Mouse (Mus musculus) mesoderm, embryonic 11.5 days (tissue): ENCODE results near the gene Gm6169.
A peak's percentile ranks its signal among the peaks of the same experiment; 100 is the strongest.
"Not testable (repeated sequence)": the region's sequence is repeated elsewhere in the genome, so short reads cannot be mapped to it uniquely, and the experiment has no call there.

Experiments
- DNase-seq: peaks from one replicate; pipeline ENCODE4 v3.0.0-alpha.2; 2012; ENCODE audit warnings: low read depth, low spot score

The Gm6169 gene

GRCm38 (mm10) chr13:97070931-97071625 is 28.0 kb downstream of the Gm6169 start:
- peak; percentile 45 for DNase-seq

- DNase-seq, result no peak
Measured at GRCm38 (mm10) chr13:97068151-97068550, 30.9 kb downstream of the Gm6169 start.

DNA sequence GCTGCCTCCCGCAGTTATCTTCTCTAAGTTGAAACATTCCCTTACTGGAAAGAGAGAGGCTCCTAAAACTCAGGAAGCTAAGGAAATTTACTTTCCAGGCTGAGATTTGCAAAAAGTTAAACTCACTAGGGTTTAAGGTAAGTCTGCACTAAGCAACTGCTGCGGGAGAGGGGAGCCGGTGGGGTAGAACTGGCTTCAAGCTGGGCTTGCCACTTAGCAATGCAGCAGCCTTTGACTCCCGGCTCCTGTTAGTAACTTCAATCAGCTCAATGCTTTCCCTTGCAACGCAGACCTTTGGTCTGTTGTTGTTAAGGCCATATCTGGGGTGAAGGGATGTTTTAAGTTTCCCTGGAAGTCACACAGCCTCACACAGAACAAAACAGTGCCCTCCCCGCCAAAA is 31.3 kb downstream of the Gm6169 start:
- no peak for DNase-seq

DNA sequence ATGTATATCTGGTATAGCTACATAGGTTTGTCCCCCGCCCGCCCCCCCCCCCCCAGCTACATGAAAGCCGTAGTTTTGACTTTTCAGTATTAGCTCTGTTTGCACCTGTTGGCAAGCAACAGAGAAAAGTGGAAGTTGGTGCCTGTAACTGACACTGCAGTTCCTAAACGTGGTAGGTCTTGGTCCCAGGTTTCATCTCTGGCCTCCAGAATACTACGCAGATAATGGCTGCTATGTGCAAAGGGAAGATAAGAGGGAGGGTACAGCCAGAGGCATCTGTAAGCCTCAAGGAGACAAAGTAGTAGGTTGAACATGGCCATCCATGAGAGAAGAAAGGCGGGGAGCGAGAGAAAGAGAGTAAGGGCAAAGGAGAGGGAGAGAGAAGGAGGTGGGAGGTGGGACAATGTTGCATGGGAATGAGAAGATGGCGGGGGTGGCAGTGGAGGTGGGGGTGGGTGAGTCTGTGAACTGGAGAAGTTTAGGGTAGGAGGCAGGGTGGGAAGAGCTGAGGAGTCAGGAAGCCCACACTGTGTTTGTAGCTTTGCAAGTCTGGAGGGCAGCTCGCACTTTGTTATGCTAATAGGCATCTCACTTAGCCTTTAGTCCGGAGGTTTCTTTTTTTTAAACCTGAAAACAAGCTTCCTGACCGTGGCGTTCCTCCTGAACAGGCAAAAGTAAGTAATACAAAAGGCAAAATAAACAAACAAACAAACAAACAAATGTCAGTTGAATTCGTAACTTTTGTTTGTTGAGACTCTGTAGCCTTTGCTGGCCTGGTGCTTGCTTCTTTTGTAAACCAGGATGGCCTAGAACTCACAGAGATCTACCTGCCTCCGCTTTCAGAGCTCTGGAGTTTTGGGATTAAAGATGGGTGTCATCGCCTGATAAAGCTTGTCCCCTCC is 32.1 kb downstream of the Gm6169 start, which contains the start of gene Fam169a:
Gene Fam169a (plus strand): TSS at position 638 of the 902 bp plus-strand sequence.
- DNase-seq, result no peak

- DNase-seq, result not testable (repeated sequence)
Measured at GRCm38 (mm10) chr13:97064844-97065621, 34.0 kb downstream of the Gm6169 start.

GRCm38 (mm10) chr13:97064413-97064812 is 34.6 kb downstream of the Gm6169 start:
- no peak for DNase-seq

GRCm38 (mm10) chr13:97063431-97063830 is 35.6 kb downstream of the Gm6169 start:
- DNase-seq, result no peak

DNA sequence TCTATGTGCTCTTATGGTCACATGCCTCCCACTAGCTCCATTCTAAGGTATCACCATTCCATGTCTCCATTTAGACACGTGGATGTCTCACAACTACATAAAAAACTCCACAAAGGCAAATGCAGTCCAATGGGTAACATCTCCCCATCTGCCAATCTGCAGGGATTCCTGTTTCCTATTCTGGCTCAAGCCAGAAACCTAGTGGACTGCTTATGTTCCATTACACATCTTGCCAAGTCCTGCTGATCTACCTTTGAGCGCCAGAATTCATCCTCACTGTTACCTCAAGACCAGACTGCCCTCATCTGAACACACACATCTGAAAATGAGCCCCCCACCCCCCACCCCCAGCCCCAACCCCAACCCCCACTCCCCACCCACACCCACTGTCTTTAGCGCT is 36.9 kb downstream of the Gm6169 start:
- DNase-seq, result no peak

- DNase-seq, result no peak
Measured at GRCm38 (mm10) chr13:97060331-97060730, 38.7 kb downstream of the Gm6169 start.

DNA sequence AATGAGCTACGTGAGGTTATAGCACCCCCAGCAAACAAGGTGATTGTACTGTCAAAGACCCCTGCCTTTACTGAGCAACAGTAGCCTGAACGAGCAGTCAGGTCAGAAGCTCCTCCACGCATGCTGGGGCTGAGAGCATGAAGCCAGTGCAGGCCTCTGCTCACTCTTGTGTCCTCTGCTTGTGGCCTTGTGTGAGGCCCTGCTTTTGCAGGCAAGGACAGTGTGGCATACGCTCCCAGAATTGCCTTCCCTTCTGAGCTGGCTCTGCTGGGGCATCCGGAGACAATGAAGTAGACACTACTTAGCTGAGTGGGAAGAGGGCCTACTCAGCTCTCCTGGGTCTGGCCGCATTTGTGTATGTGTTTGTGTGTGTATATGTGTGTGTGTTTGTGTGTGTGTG is 39.3 kb downstream of the Gm6169 start:
- DNase-seq, result no peak

DNA sequence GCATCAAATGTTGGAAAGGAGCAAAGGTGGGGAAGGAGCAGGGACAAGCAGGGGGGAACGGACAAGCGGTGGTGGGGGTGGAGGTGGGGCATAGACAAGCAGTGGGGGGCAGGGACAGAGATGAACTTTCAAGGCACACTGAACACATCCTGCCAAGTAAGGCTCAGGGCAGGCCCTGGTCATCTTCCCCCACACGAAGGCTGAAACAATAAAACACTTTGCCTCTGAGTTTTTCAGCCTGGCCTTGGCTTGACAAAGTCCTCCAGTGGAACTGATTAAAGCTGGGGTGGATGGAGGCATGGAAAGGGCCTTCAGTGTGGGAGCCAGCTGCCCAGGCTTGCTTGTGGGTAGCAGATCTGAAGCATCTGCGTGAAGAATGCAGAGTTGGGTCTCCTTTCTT is 41.2 kb downstream of the Gm6169 start:
- no peak for DNase-seq

DNA sequence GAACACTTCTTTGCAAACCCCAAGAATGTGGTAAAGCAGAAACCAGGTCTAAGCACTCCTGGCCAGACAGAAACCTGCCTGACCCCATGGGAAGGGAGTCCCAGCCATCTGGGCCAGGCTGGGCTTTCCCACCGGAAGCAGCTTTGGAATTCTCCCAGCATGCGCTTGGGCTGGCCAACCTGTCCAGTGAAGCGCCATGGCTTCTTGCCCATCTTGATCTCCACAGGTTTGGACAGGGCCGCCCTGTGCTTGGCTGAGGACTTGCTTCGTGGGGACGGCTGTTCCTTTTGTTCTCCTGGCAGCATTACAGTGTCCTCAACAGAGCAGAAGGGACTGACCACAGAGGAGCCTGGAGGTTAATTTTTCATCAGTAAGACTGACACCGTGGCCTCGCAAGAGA is 45.2 kb downstream of the Gm6169 start:
- no peak for DNase-seq

GRCm38 (mm10) chr13:97052667-97053066 is 46.4 kb downstream of the Gm6169 start:
- peak; percentile 84 for DNase-seq

DNA sequence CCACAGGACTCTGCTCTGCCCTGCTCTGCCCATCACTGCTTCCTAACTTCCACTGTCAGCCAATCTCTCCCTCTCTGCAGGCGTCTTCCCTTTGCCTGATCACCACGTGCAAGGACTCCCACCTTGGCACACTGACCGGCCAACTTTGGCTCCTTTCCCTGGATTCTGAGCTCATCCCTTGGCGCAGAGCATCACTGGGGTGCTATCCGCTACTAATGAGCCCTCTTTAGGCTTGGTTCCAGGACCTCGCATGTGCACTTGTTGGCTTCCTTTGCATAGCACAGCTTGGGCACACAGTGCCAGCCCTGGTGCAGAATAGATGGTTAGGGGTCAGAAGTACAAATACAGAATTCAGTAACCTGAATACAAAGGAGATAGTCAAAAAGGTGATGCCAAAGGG is 47.9 kb downstream of the Gm6169 start:
- no peak for DNase-seq
